Mouse (Mus musculus) C2C12 (cell line): Measurements from ENCODE around the gene Aox3. TPM values are rescaled to one million over a fixed set of nuclear protein-coding genes. Genes with fewer than 3 reads are reported as not detected.

Experiments
- H3K27me3 ChIP-seq: one replicate; pipeline ENCODE4 v1.6.1; 2011; ENCODE audit not compliant: control insufficient read depth, insufficient read depth, insufficient read length
- H3K36me3 ChIP-seq: one replicate; pipeline ENCODE4 v1.6.1; 2011; ENCODE audit not compliant: control insufficient read depth, insufficient read depth
- H3K4me3 ChIP-seq: one replicate; pipeline ENCODE4 v1.5.1; 2011; ENCODE audit warnings: mild to moderate bottlenecking, control low read depth; ENCODE audit not compliant: poor library complexity, insufficient read depth, severe bottlenecking
- H3K79me2 ChIP-seq: one replicate; pipeline ENCODE4 v1.6.1; 2011; ENCODE audit not compliant: control insufficient read depth, insufficient read depth
- H3K79me3 ChIP-seq: one replicate; pipeline ENCODE4 v1.6.1; 2011; ENCODE audit warnings: low read depth, control low read depth
- H3ac ChIP-seq: one replicate; pipeline ENCODE3; 2011; ENCODE audit warnings: low read depth; ENCODE audit not compliant: control insufficient read depth, insufficient read length
- CEBPB ChIP-seq: IDR thresholded peaks from one replicate; pipeline ENCODE4 v1.6.1; 2011; ENCODE audit warnings: low read depth, mild to moderate bottlenecking, control low read depth, moderate library complexity
- CTCF ChIP-seq: IDR thresholded peaks from one replicate; pipeline ENCODE4 v1.5.1; 2011; ENCODE audit not compliant: control insufficient read depth, insufficient read depth, insufficient read length
- FOSL1 ChIP-seq: IDR thresholded peaks from one replicate; pipeline ENCODE4 v1.8.0; 2011; ENCODE audit warnings: mild to moderate bottlenecking, low read length; ENCODE audit not compliant: poor library complexity, insufficient read depth, severe bottlenecking
- MAX ChIP-seq: IDR thresholded peaks from one replicate; pipeline ENCODE4 v1.6.1; 2011; ENCODE audit warnings: mild to moderate bottlenecking, control low read depth
- MYOD1 ChIP-seq: IDR thresholded peaks from one replicate; pipeline ENCODE4 v1.6.1; 2011; ENCODE audit warnings: low read depth; ENCODE audit not compliant: control insufficient read depth, insufficient read length
- MYOG ChIP-seq: IDR thresholded peaks from one replicate; pipeline ENCODE4 v1.6.1; 2011; ENCODE audit not compliant: control insufficient read depth, insufficient read length; ENCODE audit errors: extremely low read depth
- USF1 ChIP-seq: IDR thresholded peaks from one replicate; pipeline ENCODE4 v1.6.1; 2011; ENCODE audit warnings: low read depth, mild to moderate bottlenecking, control low read depth, moderate library complexity
- polyA plus RNA-seq: library from polyadenylated mRNA; unstranded; fragments of >200 nt; fragmentation: generic; extraction: Trizol; gene quantifications from one replicate; pipeline ENCODE4 v1.2.1, GENCODE M21; 2012; ENCODE audit warnings: missing spikeins

Gene Aox3
- polyA plus RNA-seq, 1 experiment = 0.01 TPM

GRCm38 (mm10) chr1:58248518-58248917 is 135.6 kb downstream of the Aox3 start:
- no peak overlapping the region for H3ac ChIP-seq
- H3K79me2 ChIP-seq = no peaks in the 10 kb centered on the region
- no peaks in the 10 kb centered on the region for H3K27me3 ChIP-seq
- H3K79me3 ChIP-seq = no peaks in the 10 kb centered on the region
- no peak overlapping the region for H3K4me3 ChIP-seq
- H3K36me3 ChIP-seq = no peaks in the 10 kb centered on the region
- TF ChIP-seq USF1 (no peak), FOSL1 (no peak), CEBPB (no peak), MAX (no peak), MYOG (no peak), CTCF (no peak), MYOD1 (no peak)

Other genes with a start within 250 kb of the Aox3 start
- gene Sgo2a, start 117.2 kb upstream of the Aox3 start, polyA plus RNA-seq = 4.3 TPM
- 3.9 TPM for gene Kctd18, start 94.2 kb upstream of the Aox3 start, polyA plus RNA-seq
- gene Aox1, start 83.2 kb upstream of the Aox3 start, polyA plus RNA-seq = 2.2 TPM
- not detected for gene Aox4, start 97.3 kb downstream of the Aox3 start, polyA plus RNA-seq
- gene Aox2, start 165.2 kb downstream of the Aox3 start, polyA plus RNA-seq = not detected